In genomic region chr13:32008802-32009201, GRCm38 (mm10) we compare ENCODE assay signal across 13 mouse cellular contexts.
A peak's percentile ranks its signal among the peaks of the same experiment; 100 is the strongest.
DNase-seq lines count a peak whose midpoint lies in the region; ATAC-seq and TF ChIP-seq lines count a peak whose summit lies in the region.
"Had no signal": no experiment of that assay in that cellular context is flagged by ENCODE, and none has a peak within 500 bp of the region (broad histone marks: within the 10 kb centered on the region; RNA-seq: fewer than 3 reads in every experiment).

No protein-coding gene starts in this region.

- no peak for DNase-seq in heart, adult 11 months
- DNase-seq in neural tube, embryonic 10.5 days (ENCODE audit: extremely low spot score, low spot score) = no peak
- no peak for DNase-seq in liver
- no peak for DNase-seq in T-cell, adult 2 months (ENCODE audit: low spot score)
- DNase-seq: adrenal gland, adult 8-10 months; cerebellum, adult 8-10 months; right cerebral cortex, postnatal 4 days had no signal

- no peaks in the 10 kb centered on the region for H3K27me3 ChIP-seq in heart, embryonic 16.5 days (ENCODE audit: control insufficient read depth, insufficient read depth, low read length)
- H3K27me3 ChIP-seq in neural tube, embryonic 13.5 days = no peaks in the 10 kb centered on the region
- no peaks in the 10 kb centered on the region for H3K27me3 ChIP-seq in embryonic facial prominence, embryonic 12.5 days
- no peaks in the 10 kb centered on the region for H3K27me3 ChIP-seq in myocyte (ENCODE audit: control insufficient read depth, insufficient read depth, insufficient read length)
- H3K27me3 ChIP-seq: limb, embryonic 15.5 days; neural tube, embryonic 15.5 days had no signal

- no peaks in the 10 kb centered on the region for H3K79me2 ChIP-seq in myocyte (ENCODE audit: control insufficient read depth, insufficient read depth)

- H3K9ac ChIP-seq in heart, embryonic 16.5 days (ENCODE audit: low read length) = no peak overlapping the region
- no peak overlapping the region for H3K9ac ChIP-seq in neural tube, embryonic 13.5 days
- no peak overlapping the region for H3K9ac ChIP-seq in embryonic facial prominence, embryonic 12.5 days
- H3K9ac ChIP-seq: limb, embryonic 15.5 days; neural tube, embryonic 15.5 days had no signal

- no peak for ATAC-seq in heart, embryonic 16.5 days (replicated peaks; ENCODE audit: extremely low read depth, insufficient read depth, low FRiP score)
- no peak for ATAC-seq in neural tube, embryonic 13.5 days (ENCODE audit: low read depth)
- ATAC-seq in embryonic facial prominence, embryonic 12.5 days (ENCODE audit: insufficient number of reproducible peaks, insufficient read depth, low FRiP score, low TSS enrichment) = peak; percentile 56; the same call in 1 of the 2 replicates

- H3ac ChIP-seq in myocyte (ENCODE audit: control insufficient read depth, insufficient read length) = no peak overlapping the region

- H3K27ac ChIP-seq in heart, embryonic 16.5 days (ENCODE audit: low read length) = 0 out of 2 replicates have a peak overlapping the region, but pooled peaks have one; percentile 58
- 0 out of 2 replicates have a peak overlapping the region, but pooled peaks have one; percentile 18 for H3K27ac ChIP-seq in neural tube, embryonic 13.5 days (replicated peaks)
- H3K27ac ChIP-seq in embryonic facial prominence, embryonic 12.5 days = peak overlapping the region; percentile 60; the same call in 1 of the 2 replicates
- H3K27ac ChIP-seq: neural tube, embryonic 15.5 days had no signal

- no peaks in the 10 kb centered on the region for H3K36me3 ChIP-seq in heart, embryonic 16.5 days (ENCODE audit: control insufficient read depth, insufficient read depth)
- no peaks in the 10 kb centered on the region for H3K36me3 ChIP-seq in neural tube, embryonic 13.5 days
- no peaks in the 10 kb centered on the region for H3K36me3 ChIP-seq in embryonic facial prominence, embryonic 12.5 days
- H3K36me3 ChIP-seq in myocyte (ENCODE audit: control insufficient read depth, insufficient read depth) = no peaks in the 10 kb centered on the region
- H3K36me3 ChIP-seq: limb, embryonic 15.5 days; neural tube, embryonic 15.5 days had no signal

- 15% methylated on average over 4 of the region's 4 CpGs for WGBS in heart, embryonic 16.5 days
- WGBS in neural tube, embryonic 13.5 days = 13% methylated on average over 4 of the region's 4 CpGs
- WGBS in embryonic facial prominence, embryonic 12.5 days = 3% methylated on average over 4 of the region's 4 CpGs

- H3K4me3 ChIP-seq in heart, embryonic 16.5 days (ENCODE audit: low read length) = no peak overlapping the region
- no peak overlapping the region for H3K4me3 ChIP-seq in neural tube, embryonic 13.5 days
- no peak overlapping the region for H3K4me3 ChIP-seq in embryonic facial prominence, embryonic 12.5 days
- H3K4me3 ChIP-seq in myocyte = no peak overlapping the region
- H3K4me3 ChIP-seq: limb, embryonic 15.5 days; neural tube, embryonic 15.5 days had no signal

- peaks cover 9% of the 10 kb centered on the region for H3K4me1 ChIP-seq in heart, embryonic 16.5 days (ENCODE audit: control insufficient read depth, insufficient read depth, low read length)
- H3K4me1 ChIP-seq in neural tube, embryonic 13.5 days (replicated peaks) = no peaks in the 10 kb centered on the region
- H3K4me1 ChIP-seq in embryonic facial prominence, embryonic 12.5 days = peaks cover 7% of the 10 kb centered on the region; the same call in 1 of the 2 replicates
- H3K4me1 ChIP-seq: limb, embryonic 15.5 days had no signal

- H3K9me3 ChIP-seq in heart, embryonic 16.5 days (replicated peaks; ENCODE audit: control insufficient read depth, low read length) = no peaks in the 10 kb centered on the region
- H3K9me3 ChIP-seq in neural tube, embryonic 13.5 days = no peaks in the 10 kb centered on the region
- no peaks in the 10 kb centered on the region for H3K9me3 ChIP-seq in embryonic facial prominence, embryonic 12.5 days
- H3K9me3 ChIP-seq: limb, embryonic 15.5 days; neural tube, embryonic 15.5 days had no signal

- no peak overlapping the region for H3K4me2 ChIP-seq in heart, embryonic 16.5 days (ENCODE audit: low read depth, low read length)
- H3K4me2 ChIP-seq in neural tube, embryonic 13.5 days = no peak overlapping the region
- peak overlapping the region; percentile 13; the same call in 1 of the 2 replicates for H3K4me2 ChIP-seq in embryonic facial prominence, embryonic 12.5 days (replicated peaks)
- H3K4me2 ChIP-seq in myocyte (ENCODE audit: low read depth) = peak overlapping the region; percentile 59
- H3K4me2 ChIP-seq: limb, embryonic 15.5 days had no signal

- TF ChIP-seq POLR2A in myocyte (IDR thresholded peaks at IDR 0.05; ENCODE audit: insufficient read length, low read depth) = no peak

TF ChIP-seq in myocyte, 11 proteins besides CTCF, POLR2A, EP300 and RAD21:
- TF ChIP-seq TCF12 (IDR thresholded peaks at IDR 0.05; ENCODE audit: insufficient read depth, poor library complexity, severe bottlenecking) (no peak), SRF (IDR thresholded peaks at IDR 0.05; ENCODE audit: control insufficient read depth, insufficient read length, low read depth) (no peak), TCF3 (IDR thresholded peaks at IDR 0.05; ENCODE audit: insufficient read length, low read depth) (no peak), REST (IDR thresholded peaks at IDR 0.05; ENCODE audit: insufficient read depth, insufficient read length) (no peak), E2F4 (IDR thresholded peaks at IDR 0.05; ENCODE audit: insufficient read depth) (no peak), MYOD1 (IDR thresholded peaks at IDR 0.05; ENCODE audit: control insufficient read depth in 1 of 3, insufficient read length in 2 of 3, low read depth in 2 of 3) (no peak), POLR2AphosphoS2 (IDR thresholded peaks at IDR 0.05; ENCODE audit: insufficient read length, low read depth) (no peak), USF1 (IDR thresholded peaks at IDR 0.05; ENCODE audit: low read depth) (no peak)

Comparison
In these comparisons a context has a peak if more than half of its experiments do, and no peak if none do; other contexts are left out.
1. H3K4me2 ChIP-seq: peak in embryonic facial prominence, embryonic 12.5 days (single experiment) and myocyte (single experiment); none in heart, embryonic 16.5 days (single experiment) and neural tube, embryonic 13.5 days (single experiment).
2. Peak in every context shown above with its lines, with median percentiles within 50 percentile points of each other: H3K27ac ChIP-seq.